Mouse (Mus musculus) limb, embryonic 14.5 days (tissue): Measurements from ENCODE around the gene 2410004P03Rik. TPM values are rescaled to one million over a fixed set of nuclear protein-coding genes. Genes with fewer than 3 reads are reported as not detected.

Experiments used
- ATAC-seq: fragments of 200-750 bp; cut with Nextera tagmentation; 2 replicates; pipeline ENCODE4 v1.8.0; 2017; ENCODE audit warnings: low read depth, moderate number of reproducible peaks, moderate TSS enrichment; ENCODE audit not compliant: low FRiP score
- DNase-seq: peaks from one replicate; pipeline ENCODE4 v3.0.0-alpha.2; 2015; ENCODE audit warnings: low spot score
- H3K27ac ChIP-seq: fragments of 300-500 bp; sonication (generic); replicated peaks from 2 replicates; pipeline ENCODE4 v1.5.1; 2014; ENCODE audit warnings: low read depth, mild to moderate bottlenecking, low read length, moderate library complexity, mixed read lengths
- H3K27me3 ChIP-seq: fragments of 300-500 bp; sonication (generic); 2 replicates; pipeline ENCODE4 v1.6.1; 2014; ENCODE audit warnings: low read length, mixed read lengths; ENCODE audit not compliant: control insufficient read depth, insufficient read depth
- H3K36me3 ChIP-seq: fragments of 300-500 bp; sonication (generic); 2 replicates; pipeline ENCODE4 v1.6.1; 2014; ENCODE audit warnings: mild to moderate bottlenecking, low read length, moderate library complexity, mixed read lengths; ENCODE audit not compliant: control insufficient read depth, insufficient read depth
- H3K4me1 ChIP-seq: fragments of 300-500 bp; sonication (generic); 2 replicates; pipeline ENCODE4 v1.6.1; 2014; ENCODE audit warnings: antibody characterized with exemption, low read length, mixed read lengths; ENCODE audit not compliant: control insufficient read depth, insufficient read depth
- H3K4me2 ChIP-seq: fragments of 300-500 bp; sonication (generic); replicated peaks from 2 replicates; pipeline ENCODE4 v1.6.1; 2014; ENCODE audit warnings: low read depth, mild to moderate bottlenecking, low read length, moderate library complexity; ENCODE audit not compliant: severe bottlenecking
- H3K4me3 ChIP-seq: fragments of 300-500 bp; sonication (generic); replicated peaks from 2 replicates; pipeline ENCODE4 v1.5.1; 2014; ENCODE audit warnings: low read length
- H3K9ac ChIP-seq: fragments of 300-500 bp; sonication (generic); 2 replicates; pipeline ENCODE4 v1.6.1; 2014; ENCODE audit warnings: mild to moderate bottlenecking, low read depth, low read length, moderate library complexity; ENCODE audit not compliant: severe bottlenecking
- H3K9me3 ChIP-seq: fragments of 300-500 bp; sonication (generic); 2 replicates; pipeline ENCODE4 v1.6.1; 2016; ENCODE audit warnings: low read length; ENCODE audit not compliant: control insufficient read depth
- POLR2A ChIP-seq: fragments of 200-500 bp; IDR thresholded peaks from 2 replicates; pipeline ENCODE4 v1.8.0; 2012; ENCODE audit warnings: inconsistent platforms, mild to moderate bottlenecking, moderate library complexity, borderline replicate concordance; ENCODE audit not compliant: insufficient read depth, insufficient read length; ENCODE audit errors: extremely low read depth
- WGBS: fragments of 180-500 bp; shearing (Covaris S2); extraction: QIAGEN DNeasy Blood & Tissue Kit; methylation state at CpG from one replicate; pipeline ENCODE4 v1.1.7; 2014; 5-methylcytosine and 5-hydroxymethylcytosine counted together
- polyA plus RNA-seq, 2 experiments: library from polyadenylated mRNA; depleted of rRNA in 1 of 2; stranded (reverse) in 1 of 2; unstranded in 1 of 2; fragments of >200 nt; fragmentation: Nextera tagmentation in 1 of 2; extraction: Ambion mirVana in 1 of 2; gene quantifications; 2 replicates each; pipeline versions ENCODE4 v1.2.1 to v1.2.3; 2012 to 2014

Gene 2410004P03Rik
- polyA plus RNA-seq, 2 experiments: 0.21 to 0.50 TPM

DNA sequence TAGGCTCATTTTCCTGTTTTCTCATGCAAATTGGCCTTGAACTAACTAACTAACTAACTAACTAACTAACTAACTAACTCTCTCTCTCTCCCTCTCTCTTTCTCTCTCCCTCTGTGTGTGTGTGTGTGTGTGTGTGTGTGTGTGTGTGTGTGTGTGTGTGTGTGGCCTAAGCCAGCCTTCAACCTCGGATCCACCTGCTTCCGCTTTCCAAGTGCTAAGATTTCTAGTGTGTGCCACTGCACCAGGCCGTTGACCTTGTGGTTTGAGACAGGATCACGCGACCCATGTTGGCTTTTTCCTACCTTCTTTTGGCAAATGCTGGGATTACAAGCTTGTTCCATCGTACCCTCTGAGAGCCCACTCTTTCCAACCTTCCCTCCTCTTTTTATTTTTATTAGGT lies 10.9 kb downstream of the 2410004P03Rik start:
- Histone ChIP-seq H3K27ac (no peak overlapping the region), H3K4me3 (no peak overlapping the region), H3K9ac (no peak overlapping the region), H3K4me1 (peaks cover 10% of the 10 kb centered on the region), H3K36me3 (no peaks in the 10 kb centered on the region), H3K4me2 (no peak overlapping the region), H3K9me3 (no peaks in the 10 kb centered on the region), H3K27me3 (peaks cover 12% of the 10 kb centered on the region; the same call in 1 of the 2 replicates)
- DNase-seq: no peak
- TF ChIP-seq POLR2A: no peak
- ATAC-seq: no peak
- WGBS: 47% methylated on average over 6 of the region's 6 CpGs

DNA sequence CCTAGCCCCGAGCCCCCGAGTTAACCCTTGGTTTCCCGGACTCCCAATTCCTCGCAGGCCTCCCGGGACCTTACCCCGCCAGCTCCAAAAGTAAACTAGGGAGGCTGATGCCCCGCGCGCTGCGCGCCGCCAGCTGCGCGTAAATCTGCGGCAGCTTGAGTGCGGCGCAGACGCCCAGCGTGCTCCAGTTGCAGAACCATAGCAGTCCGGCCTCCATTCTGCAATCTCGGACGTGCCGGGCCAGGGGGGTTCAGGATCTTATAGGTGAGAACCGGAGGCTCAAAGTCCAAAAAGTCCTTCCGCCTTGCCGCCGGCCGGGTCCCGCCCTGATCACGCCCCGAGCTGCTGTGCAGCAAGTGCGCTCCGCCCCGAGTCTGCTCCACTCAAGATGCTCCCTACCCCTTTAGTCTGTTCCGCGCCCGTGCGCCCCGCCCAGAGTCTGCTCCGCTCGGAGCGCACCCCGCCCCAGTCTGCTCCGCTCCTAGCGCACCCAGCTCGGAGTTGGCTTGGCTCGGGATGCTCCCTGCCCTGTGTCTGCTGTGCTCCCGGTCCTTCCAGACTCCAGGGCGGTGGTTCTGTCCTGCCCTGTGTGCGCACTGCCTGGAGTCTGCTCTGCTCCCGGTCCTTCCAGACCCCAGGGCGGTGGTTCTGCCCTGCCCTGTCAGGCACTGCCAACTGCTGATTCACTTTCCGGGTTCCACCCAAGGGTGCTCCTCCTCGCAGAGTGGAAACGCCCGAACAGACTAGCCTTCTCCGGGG lies 11.6 kb downstream of the 2410004P03Rik start, which contains the start of gene Pqlc3:
Gene Pqlc3 (minus strand): TSS at position 670 of the 759 bp plus-strand sequence.
- ATAC-seq (peak; percentile 89), DNase-seq (peak; percentile 79)
- Histone ChIP-seq H3K4me1 (peaks cover 10% of the 10 kb centered on the region), H3K36me3 (no peaks in the 10 kb centered on the region), H3K9ac (peak within 1 kb of the TSS; percentile 53), H3K27ac (no peak within 1 kb of the TSS), H3K4me3 (peak within 1 kb of the TSS; percentile 59), H3K27me3 (peaks cover 12% of the 10 kb centered on the region; the same call in 1 of the 2 replicates), H3K4me2 (peak within 1 kb of the TSS; percentile 91), H3K9me3 (no peaks in the 10 kb centered on the region)
- TF ChIP-seq POLR2A: no peak
- 3% methylated on average over 53 of the region's 57 CpGs for WGBS

DNA sequence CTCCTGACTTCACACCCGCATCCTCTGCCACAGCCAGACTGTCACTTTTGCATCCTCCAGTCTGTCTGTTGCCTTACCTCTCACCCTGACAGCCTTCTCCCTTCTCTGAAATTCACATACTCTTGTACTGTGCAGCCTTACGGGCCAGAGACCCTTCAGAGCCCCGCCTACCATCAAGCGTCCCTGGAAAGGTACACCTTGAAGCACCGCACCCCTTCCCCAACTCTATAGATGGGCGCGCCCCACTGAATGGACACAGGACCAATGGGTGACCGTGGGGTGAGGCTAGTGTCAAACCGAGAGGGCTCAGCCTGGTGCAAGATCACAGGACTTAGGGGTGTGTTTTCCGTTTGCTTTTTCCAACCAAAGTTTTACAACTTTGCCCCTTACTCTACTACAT lies 12.4 kb downstream of the 2410004P03Rik start:
- Histone ChIP-seq H3K4me3 (peak overlapping the region; percentile 59), H3K9me3 (no peaks in the 10 kb centered on the region), H3K27ac (no peak overlapping the region), H3K27me3 (peaks cover 12% of the 10 kb centered on the region; the same call in 1 of the 2 replicates), H3K4me2 (peak overlapping the region; percentile 91), H3K9ac (peak overlapping the region; percentile 53), H3K4me1 (peaks cover 10% of the 10 kb centered on the region), H3K36me3 (no peaks in the 10 kb centered on the region)
- no peak for TF ChIP-seq POLR2A
- DNase-seq: no peak
- no peak; the same call in 1 of the 2 replicates for ATAC-seq
- WGBS: 7% methylated on average over 10 of the region's 10 CpGs

DNA sequence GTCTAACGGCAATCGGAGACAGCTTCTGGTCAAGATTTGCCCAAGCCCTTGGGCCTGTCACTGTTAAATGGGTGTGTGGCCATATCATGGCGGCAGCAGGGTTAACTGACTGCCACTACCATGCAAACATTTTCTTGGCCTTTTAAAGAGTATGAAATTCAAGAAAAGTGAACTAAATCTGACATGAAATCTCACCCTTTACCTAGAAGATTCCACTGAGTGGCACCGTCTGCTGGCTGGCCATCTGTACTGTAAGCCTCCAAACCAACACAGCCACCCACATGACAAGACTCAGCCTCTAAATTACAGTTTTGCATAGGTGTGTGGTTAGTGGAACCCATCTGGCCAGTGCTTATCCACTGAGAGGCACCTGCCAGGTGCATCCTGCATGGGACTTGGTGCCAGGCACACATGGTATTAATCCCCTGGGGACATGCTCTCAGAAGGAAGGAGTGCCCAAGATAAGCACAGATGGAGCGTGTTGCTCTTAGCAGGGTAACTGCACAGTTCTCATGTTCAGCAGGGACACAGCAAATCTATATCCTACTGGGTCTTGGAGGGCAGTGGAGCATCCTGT lies 14.6 kb downstream of the 2410004P03Rik start:
- Histone ChIP-seq H3K4me1 (peaks cover 10% of the 10 kb centered on the region), H3K27me3 (peaks cover 12% of the 10 kb centered on the region; the same call in 1 of the 2 replicates), H3K4me2 (no peak overlapping the region), H3K9ac (no peak overlapping the region), H3K9me3 (no peaks in the 10 kb centered on the region), H3K27ac (no peak overlapping the region), H3K36me3 (peaks cover 2% of the 10 kb centered on the region; the same call in 1 of the 2 replicates), H3K4me3 (no peak overlapping the region)
- TF ChIP-seq POLR2A: no peak
- WGBS: 87% methylated on average over 5 of the region's 5 CpGs
- DNase-seq (no peak), ATAC-seq (no peak)

DNA sequence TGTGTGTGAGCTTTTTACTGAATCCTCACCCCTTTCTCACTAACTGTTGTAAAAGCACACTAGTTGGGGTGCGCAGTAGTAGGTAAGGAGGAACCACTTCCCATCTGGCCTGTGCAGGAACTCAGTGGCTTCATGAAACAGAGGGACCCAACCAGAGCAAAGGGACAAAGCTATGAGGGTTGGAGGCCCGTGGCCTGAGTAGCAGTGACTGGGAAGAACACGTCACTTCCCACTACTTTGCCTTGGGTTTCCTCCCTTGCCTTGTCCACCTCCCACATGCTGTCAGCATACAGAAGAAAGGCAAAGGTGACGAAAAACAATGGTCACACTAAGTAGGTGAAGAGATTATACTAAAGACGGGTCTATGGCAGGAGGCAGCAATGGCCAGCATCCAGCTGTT lies 15.2 kb downstream of the 2410004P03Rik start:
- Histone ChIP-seq H3K27me3 (peaks cover 12% of the 10 kb centered on the region; the same call in 1 of the 2 replicates), H3K27ac (no peak overlapping the region), H3K9ac (no peak overlapping the region), H3K4me2 (no peak overlapping the region), H3K36me3 (peaks cover 2% of the 10 kb centered on the region; the same call in 1 of the 2 replicates), H3K9me3 (no peaks in the 10 kb centered on the region), H3K4me3 (no peak overlapping the region), H3K4me1 (peaks cover 10% of the 10 kb centered on the region)
- DNase-seq (no peak), ATAC-seq (no peak)
- TF ChIP-seq POLR2A: no peak
- 84% methylated on average over 5 of the region's 5 CpGs for WGBS
